Mouse (Mus musculus) lung, embryonic 15.5 days (tissue): ENCODE measurements around the gene Adad2. TPM values are rescaled to one million over a fixed set of nuclear protein-coding genes. Genes with fewer than 3 reads are reported as not detected.

Experiments used
- ATAC-seq: fragments of 200-750 bp; cut with Nextera tagmentation; 2 replicates; pipeline ENCODE4 v1.8.0; 2017; ENCODE audit warnings: moderate number of reproducible peaks, borderline replicate concordance; ENCODE audit not compliant: low FRiP score, low TSS enrichment; ENCODE audit errors: extremely low read depth
- H3K27ac ChIP-seq: fragments of 300-500 bp; sonication (generic); 2 replicates; pipeline ENCODE4 v1.5.1; 2015; ENCODE audit warnings: moderate library complexity, mild to moderate bottlenecking, inconsistent platforms
- H3K27me3 ChIP-seq: fragments of 300-500 bp; sonication (generic); 2 replicates; pipeline ENCODE4 v1.6.1; 2015; ENCODE audit warnings: inconsistent platforms
- H3K36me3 ChIP-seq: fragments of 300-500 bp; sonication (generic); 2 replicates; pipeline ENCODE4 v1.6.1; 2015; ENCODE audit warnings: inconsistent platforms
- H3K4me1 ChIP-seq: fragments of 300-500 bp; sonication (generic); 2 replicates; pipeline ENCODE4 v1.6.1; 2015; ENCODE audit warnings: inconsistent platforms
- H3K4me2 ChIP-seq: fragments of 300-500 bp; sonication (generic); 2 replicates; pipeline ENCODE4 v1.6.1; 2015; ENCODE audit warnings: inconsistent platforms, mild to moderate bottlenecking, moderate library complexity
- H3K4me3 ChIP-seq: fragments of 300-500 bp; sonication (generic); 2 replicates; pipeline ENCODE4 v1.5.1; 2015; ENCODE audit warnings: mild to moderate bottlenecking, inconsistent platforms
- H3K9ac ChIP-seq: fragments of 300-500 bp; sonication (generic); 2 replicates; pipeline ENCODE4 v1.6.1; 2015; ENCODE audit warnings: inconsistent platforms
- H3K9me3 ChIP-seq: fragments of 300-500 bp; sonication (generic); 2 replicates; pipeline ENCODE4 v1.6.1; 2016; ENCODE audit warnings: inconsistent platforms
- WGBS: fragments of 180-500 bp; shearing (Covaris S2); methylation state at CpG from one replicate; pipeline ENCODE4 v1.1.7; 2015; 5-methylcytosine and 5-hydroxymethylcytosine counted together
- polyA plus RNA-seq: library from polyadenylated mRNA; unstranded; fragments of >200 nt; fragmentation: Nextera tagmentation; extraction: Ambion mirVana; gene quantifications from 2 replicates; pipeline ENCODE4 v1.2.1, GENCODE M21; 2015

The Adad2 gene
- polyA plus RNA-seq, 1 experiment from 2014 or later = not detected

- Histone ChIP-seq H3K4me2 (no peak overlapping the region), H3K27ac (no peak overlapping the region), H3K36me3 (no peaks in the 10 kb centered on the region), H3K27me3 (peaks cover 23% of the 10 kb centered on the region), H3K9ac (no peak overlapping the region), H3K4me1 (no peaks in the 10 kb centered on the region), H3K4me3 (no peak overlapping the region), H3K9me3 (no peaks in the 10 kb centered on the region)
- 51% methylated on average over 5 of the region's 5 CpGs for WGBS
- no peak for ATAC-seq
Measured at GRCm38 (mm10) chr8:119580441-119581161, 31.9 kb upstream of the Adad2 start.

GRCm38 (mm10) chr8:119585901-119586300, 26.6 kb upstream of the Adad2 start:
- peak overlapping the region; percentile 19 for H3K9ac ChIP-seq

GRCm38 (mm10) chr8:119588321-119588720, 24.2 kb upstream of the Adad2 start:
- no peak overlapping the region for H3K9ac ChIP-seq
- WGBS = 56% methylated on average over 4 of the region's 4 CpGs
- H3K27ac ChIP-seq = no peak overlapping the region
- no peaks in the 10 kb centered on the region for H3K36me3 ChIP-seq
- H3K9me3 ChIP-seq = no peaks in the 10 kb centered on the region
- no peaks in the 10 kb centered on the region for H3K4me1 ChIP-seq
- H3K4me3 ChIP-seq = no peak overlapping the region
- no peak for ATAC-seq
- no peak overlapping the region for H3K4me2 ChIP-seq
- H3K27me3 ChIP-seq = no peaks in the 10 kb centered on the region

More at GRCm38 (mm10) chr8:119585901-119586300, 26.6 kb upstream of the Adad2 start:
- peak; percentile 46; the same call in 1 of the 2 replicates for ATAC-seq
- Histone ChIP-seq H3K27ac (no peak overlapping the region), H3K4me1 (no peaks in the 10 kb centered on the region), H3K4me3 (peak overlapping the region; percentile 30), H3K9me3 (no peaks in the 10 kb centered on the region), H3K4me2 (peak overlapping the region; percentile 58), H3K36me3 (no peaks in the 10 kb centered on the region), H3K27me3 (no peaks in the 10 kb centered on the region)
- WGBS = 23% methylated on average over 17 of the region's 24 CpGs

- Histone ChIP-seq H3K9me3 (no peaks in the 10 kb centered on the region), H3K36me3 (no peaks in the 10 kb centered on the region), H3K27ac (no peak overlapping the region), H3K9ac (no peak overlapping the region), H3K27me3 (no peaks in the 10 kb centered on the region), H3K4me2 (no peak overlapping the region), H3K4me3 (no peak overlapping the region), H3K4me1 (no peaks in the 10 kb centered on the region)
- no peak for ATAC-seq
- 16% methylated on average over 10 of the region's 10 CpGs for WGBS
Measured at GRCm38 (mm10) chr8:119588844-119589243, 23.7 kb upstream of the Adad2 start.

- no peak for ATAC-seq
- Histone ChIP-seq H3K9me3 (no peaks in the 10 kb centered on the region), H3K27ac (no peak overlapping the region), H3K4me2 (no peak overlapping the region), H3K9ac (no peak overlapping the region), H3K4me3 (no peak overlapping the region), H3K27me3 (no peaks in the 10 kb centered on the region), H3K4me1 (no peaks in the 10 kb centered on the region), H3K36me3 (no peaks in the 10 kb centered on the region)
- 68% methylated on average over 14 of the region's 14 CpGs for WGBS
Measured at GRCm38 (mm10) chr8:119590348-119590747, 22.2 kb upstream of the Adad2 start.

GRCm38 (mm10) chr8:119591456-119591855, 21.1 kb upstream of the Adad2 start:
- Histone ChIP-seq H3K27ac (no peak overlapping the region), H3K36me3 (no peaks in the 10 kb centered on the region), H3K27me3 (no peaks in the 10 kb centered on the region), H3K4me2 (no peak overlapping the region), H3K9me3 (no peaks in the 10 kb centered on the region), H3K4me3 (no peak overlapping the region), H3K4me1 (no peaks in the 10 kb centered on the region), H3K9ac (no peak overlapping the region)
- no peak for ATAC-seq
- 94% methylated on average over 7 of the region's 7 CpGs for WGBS

- Histone ChIP-seq H3K4me2 (peak overlapping the region; percentile 81), H3K9ac (0 out of 2 replicates have a peak overlapping the region, but pooled peaks have one; percentile 83), H3K9me3 (no peaks in the 10 kb centered on the region), H3K36me3 (peaks cover 28% of the 10 kb centered on the region), H3K4me1 (peaks cover 9% of the 10 kb centered on the region), H3K27me3 (no peaks in the 10 kb centered on the region), H3K27ac (no peak overlapping the region), H3K4me3 (peak overlapping the region; percentile 79)
- 90% methylated on average over 4 of the region's 4 CpGs for WGBS
- ATAC-seq = no peak
Measured at GRCm38 (mm10) chr8:119603771-119604170, 8.8 kb upstream of the Adad2 start.

- H3K27ac ChIP-seq = no peak overlapping the region
- H3K4me1 ChIP-seq = peaks cover 9% of the 10 kb centered on the region
- H3K27me3 ChIP-seq = no peaks in the 10 kb centered on the region
- H3K4me2 ChIP-seq = peak overlapping the region; percentile 81
- ATAC-seq = no peak
- peaks cover 4% of the 10 kb centered on the region; the same call in 1 of the 2 replicates for H3K9me3 ChIP-seq
- WGBS = 23% methylated on average over 12 of the region's 12 CpGs
- peak overlapping the region; percentile 83 for H3K9ac ChIP-seq
- peak overlapping the region; percentile 79 for H3K4me3 ChIP-seq
- H3K36me3 ChIP-seq = peaks cover 21% of the 10 kb centered on the region
Measured at GRCm38 (mm10) chr8:119604398-119604803, 8.1 kb upstream of the Adad2 start.

GRCm38 (mm10) chr8:119604996-119605395, 7.6 kb upstream of the Adad2 start, which contains the start of gene Taf1c:
TSS of gene Taf1c (minus strand) at chr8:119605222.
- H3K36me3 ChIP-seq = peaks cover 20% of the 10 kb centered on the region
- WGBS = under 1% methylated on average over 23 of the region's 23 CpGs
- H3K9ac ChIP-seq = peak within 1 kb of the TSS; percentile 83
- peaks cover 4% of the 10 kb centered on the region; the same call in 1 of the 2 replicates for H3K9me3 ChIP-seq
- H3K4me2 ChIP-seq = peak within 1 kb of the TSS; percentile 81
- H3K27me3 ChIP-seq = no peaks in the 10 kb centered on the region
- H3K4me3 ChIP-seq = peak within 1 kb of the TSS; percentile 79
- H3K27ac ChIP-seq = no peak within 1 kb of the TSS
- peaks cover 9% of the 10 kb centered on the region for H3K4me1 ChIP-seq
- ATAC-seq = peak; percentile 73; the same call in 1 of the 2 replicates

GRCm38 (mm10) chr8:119606224-119606623, 6.3 kb upstream of the Adad2 start:
- Histone ChIP-seq H3K36me3 (peaks cover 9% of the 10 kb centered on the region; the same call in 1 of the 2 replicates), H3K27ac (no peak overlapping the region), H3K9ac (no peak overlapping the region), H3K4me1 (peaks cover 9% of the 10 kb centered on the region), H3K27me3 (no peaks in the 10 kb centered on the region), H3K9me3 (peaks cover 4% of the 10 kb centered on the region; the same call in 1 of the 2 replicates), H3K4me3 (no peak overlapping the region), H3K4me2 (no peak overlapping the region)
- WGBS = 71% methylated on average over 2 of the region's 2 CpGs
- no peak for ATAC-seq

- WGBS = 67% methylated on average over 14 of the region's 14 CpGs
- H3K27ac ChIP-seq = no peak overlapping the region
- H3K4me3 ChIP-seq = no peak overlapping the region
- H3K4me1 ChIP-seq = no peaks in the 10 kb centered on the region
- ATAC-seq = no peak
- no peak overlapping the region for H3K9ac ChIP-seq
- H3K27me3 ChIP-seq = no peaks in the 10 kb centered on the region
- no peaks in the 10 kb centered on the region for H3K9me3 ChIP-seq
- no peaks in the 10 kb centered on the region for H3K36me3 ChIP-seq
- no peak overlapping the region for H3K4me2 ChIP-seq
Measured at GRCm38 (mm10) chr8:119615096-119615495, 2.5 kb downstream of the Adad2 start.

- no peak overlapping the region for H3K27ac ChIP-seq
- no peak overlapping the region for H3K9ac ChIP-seq
- H3K4me1 ChIP-seq = no peaks in the 10 kb centered on the region
- H3K36me3 ChIP-seq = no peaks in the 10 kb centered on the region
- 72% methylated on average over 7 of the region's 7 CpGs for WGBS
- H3K4me3 ChIP-seq = no peak overlapping the region
- H3K27me3 ChIP-seq = no peaks in the 10 kb centered on the region
- H3K4me2 ChIP-seq = no peak overlapping the region
- H3K9me3 ChIP-seq = no peaks in the 10 kb centered on the region
- no peak for ATAC-seq
Measured at GRCm38 (mm10) chr8:119616358-119616757, 3.8 kb downstream of the Adad2 start.
